Mouse (Mus musculus) lung, postnatal 0 days (tissue): Measurements from ENCODE around the gene Olah.

Experiments
- CTCF ChIP-seq: IDR thresholded peaks from 2 replicates; pipeline ENCODE4 v1.5.1; 2016; ENCODE audit warnings: antibody characterized with exemption, mild to moderate bottlenecking
- EP300 ChIP-seq: IDR thresholded peaks from 2 replicates; pipeline ENCODE4 v1.6.1; 2016; ENCODE audit warnings: antibody characterized with exemption, mild to moderate bottlenecking, control low read depth

GRCm38 (mm10) chr2:3405981-3406380, 9.0 kb upstream of the Olah start:
- TF ChIP-seq CTCF (no peak), EP300 (no peak)
